Mouse (Mus musculus): ENCODE measurements around the gene Rtn2.
A peak's percentile ranks its signal among the peaks of the same experiment; 100 is the strongest.
"Not testable (repeated sequence)": the region's sequence is repeated elsewhere in the genome, so short reads cannot be mapped to it uniquely, and the experiment has no call there.

Gene Rtn2

GRCm38 (mm10) chr7:19268993-19269681 lies 13.3 kb upstream of the Rtn2 start:
- DNase-seq (ENCODE audit: low read depth, low spot score), result no peak

GRCm38 (mm10) chr7:19269721-19270441 lies 12.5 kb upstream of the Rtn2 start:
- DNase-seq (ENCODE audit: low read depth, low spot score), result no peak

- no peak for DNase-seq (ENCODE audit: low read depth, low spot score)
Observed at GRCm38 (mm10) chr7:19270509-19271237, 11.8 kb upstream of the Rtn2 start.

- peak; percentile 84 for DNase-seq (ENCODE audit: low read depth, low spot score)
Observed at GRCm38 (mm10) chr7:19271238-19272172, 10.9 kb upstream of the Rtn2 start, which contains the start of gene Vasp. Gene Vasp, minus strand, starts transcription at chr7:19271817.

- DNase-seq (ENCODE audit: low read depth, low spot score), result peak; percentile 77
Observed at GRCm38 (mm10) chr7:19272173-19272764, 10.2 kb upstream of the Rtn2 start.

- DNase-seq (ENCODE audit: low read depth, low spot score), result no peak
Observed at GRCm38 (mm10) chr7:19276253-19276652, 6.2 kb upstream of the Rtn2 start.

- no peak for DNase-seq (ENCODE audit: low read depth, low spot score)
Observed at GRCm38 (mm10) chr7:19279052-19279451, 3.4 kb upstream of the Rtn2 start.

- no peak for DNase-seq (ENCODE audit: low read depth, low spot score)
Observed at GRCm38 (mm10) chr7:19279581-19280114, 2.8 kb upstream of the Rtn2 start, which contains the start of gene Ppm1n. Gene Ppm1n, minus strand, starts transcription at chr7:19280064.

- not testable (repeated sequence) for DNase-seq (ENCODE audit: low read depth, low spot score)
Observed at GRCm38 (mm10) chr7:19281680-19282304, 632 bp upstream of the Rtn2 start.

GRCm38 (mm10) chr7:19282791-19283405 lies 474 bp downstream of the Rtn2 start:
- DNase-seq (ENCODE audit: low read depth, low spot score), result no peak

- no peak for DNase-seq (ENCODE audit: low read depth, low spot score)
Observed at GRCm38 (mm10) chr7:19283406-19283804, 981 bp downstream of the Rtn2 start.

GRCm38 (mm10) chr7:19284763-19285162 lies 2.3 kb downstream of the Rtn2 start:
- DNase-seq (ENCODE audit: low read depth, low spot score), result peak; percentile 60

- no peak for DNase-seq (ENCODE audit: low read depth, low spot score)
Observed at GRCm38 (mm10) chr7:19290969-19291596, 8.7 kb downstream of the Rtn2 start.

- DNase-seq (ENCODE audit: low read depth, low spot score), result peak; percentile 95
Observed at GRCm38 (mm10) chr7:19295503-19296185, 13.2 kb downstream of the Rtn2 start.

GRCm38 (mm10) chr7:19297034-19297433 lies 14.6 kb downstream of the Rtn2 start:
- no peak for DNase-seq (ENCODE audit: low read depth, low spot score)

GRCm38 (mm10) chr7:19297794-19298193 lies 15.4 kb downstream of the Rtn2 start:
- no peak for DNase-seq (ENCODE audit: low read depth, low spot score)

GRCm38 (mm10) chr7:19299194-19299593 lies 16.8 kb downstream of the Rtn2 start:
- no peak for DNase-seq (ENCODE audit: low read depth, low spot score)

All from forelimb bud, embryonic 11.5 days (tissue).